Mouse (Mus musculus): ENCODE data around the gene Prlh.
A peak's percentile ranks its signal among the peaks of the same experiment; 100 is the strongest.

Prlh gene

DNA sequence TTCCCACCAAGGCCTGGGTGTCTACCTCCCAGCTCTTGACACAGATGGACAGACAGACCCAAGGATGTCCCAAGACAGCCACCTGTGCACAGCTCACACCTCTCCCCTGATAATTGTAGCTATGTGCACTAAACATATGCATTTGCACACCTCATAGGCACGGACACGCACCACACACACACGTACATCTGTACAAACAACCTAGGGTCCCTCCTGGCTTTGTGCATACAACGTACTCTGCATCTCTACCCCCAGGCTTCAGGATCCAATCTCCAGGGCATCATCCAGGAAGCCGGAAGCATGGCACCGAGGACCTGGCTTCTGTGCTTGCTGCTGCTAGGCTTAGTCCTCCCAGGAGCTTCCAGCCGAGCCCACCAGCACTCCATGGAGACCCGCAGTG is at the start of gene Prlh:
TSS of gene Prlh (plus strand) at position 301 of the 400 bp plus-strand sequence.
- DNase-seq = no peak

DNA sequence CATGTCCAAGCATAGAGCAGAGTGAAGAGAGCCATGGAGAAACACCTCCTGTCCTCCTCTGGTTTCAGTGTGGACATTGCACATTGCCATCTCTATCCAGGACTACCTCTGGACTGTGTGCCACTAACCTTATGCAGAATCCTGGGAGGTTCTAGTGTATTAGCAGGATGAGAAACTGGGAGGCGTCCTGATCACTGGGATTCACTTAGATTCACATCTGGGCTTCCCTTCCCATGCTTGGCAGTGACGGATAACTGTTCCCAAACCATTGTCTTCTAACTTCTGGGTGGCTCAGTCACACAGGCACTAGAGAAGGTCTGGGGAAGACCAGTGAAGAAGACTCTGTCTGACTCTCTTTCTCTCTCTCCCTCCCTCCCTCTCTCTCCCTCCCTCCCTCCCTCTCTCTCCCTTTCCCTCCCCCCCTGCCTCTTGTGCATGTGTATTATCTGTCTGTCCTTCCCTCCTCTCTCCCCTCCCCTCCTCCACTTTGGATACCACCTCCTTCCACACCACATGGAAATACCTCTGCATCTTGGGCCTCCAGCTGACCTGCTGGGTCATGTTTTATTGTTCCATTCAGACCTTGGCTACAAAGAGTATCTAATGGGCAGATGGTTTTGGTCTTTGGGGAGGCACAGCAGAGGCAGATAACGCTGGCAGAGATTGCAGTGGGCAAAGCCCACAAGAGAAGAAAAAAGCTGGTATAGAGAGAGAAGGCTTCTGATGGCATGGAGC is 49.5 kb upstream of the Prlh start:
- DNase-seq = no peak

GRCm38 (mm10) chr1:90903971-90904458 is 48.9 kb upstream of the Prlh start:
- DNase-seq = peak; percentile 60

- DNase-seq = no peak
Observed at GRCm38 (mm10) chr1:90904729-90905404, 48.0 kb upstream of the Prlh start.

DNA sequence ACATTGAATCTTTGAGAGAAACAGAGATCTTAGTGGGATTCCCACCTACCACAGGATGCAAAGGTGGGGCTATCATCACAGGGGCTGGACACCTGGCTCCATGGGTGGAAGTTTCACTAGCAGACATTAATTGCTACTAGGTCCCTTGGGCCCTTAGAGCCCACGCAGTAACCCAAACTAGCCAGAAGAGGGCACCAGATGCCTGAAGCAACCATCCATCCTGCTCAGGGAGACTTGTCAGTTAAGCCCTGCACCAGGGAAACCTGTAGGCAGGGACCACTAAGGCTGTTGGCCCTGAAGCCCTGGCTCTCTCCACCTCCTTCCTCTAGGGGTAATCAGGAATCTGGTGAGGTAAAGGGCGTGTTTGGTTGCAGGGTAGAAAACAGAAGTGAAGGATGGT is 46.6 kb upstream of the Prlh start:
- peak; percentile 48 for DNase-seq

DNA sequence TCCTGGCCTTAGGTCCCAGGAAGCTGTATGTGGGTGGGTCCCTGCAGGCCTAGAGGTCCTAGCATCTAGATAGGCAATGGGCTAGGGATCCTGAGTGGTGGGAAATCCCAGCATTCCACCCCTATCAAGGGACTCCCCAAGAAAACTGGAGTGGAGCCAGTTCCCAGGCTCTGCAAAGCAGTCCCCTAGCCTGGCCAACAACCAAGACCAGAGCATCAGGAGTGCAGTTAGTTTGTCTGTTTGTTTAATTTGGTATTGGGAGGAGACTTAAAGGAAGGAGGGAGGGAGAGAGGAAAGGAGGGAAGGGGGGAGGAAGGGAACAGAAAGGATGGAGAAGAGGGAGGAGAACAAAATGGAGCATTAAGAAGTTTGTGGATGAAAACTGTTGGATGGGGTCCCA is 43.7 kb upstream of the Prlh start:
- no peak for DNase-seq

- DNase-seq = no peak
Observed at GRCm38 (mm10) chr1:90909631-90910152, 43.2 kb upstream of the Prlh start.

GRCm38 (mm10) chr1:90913231-90913630 is 39.7 kb upstream of the Prlh start:
- DNase-seq = no peak

GRCm38 (mm10) chr1:90914948-90915569 is 37.8 kb upstream of the Prlh start, which contains the start of gene Mlph:
Gene Mlph, plus strand, starts transcription at chr1:90915085.
- peak; percentile 33 for DNase-seq

DNA sequence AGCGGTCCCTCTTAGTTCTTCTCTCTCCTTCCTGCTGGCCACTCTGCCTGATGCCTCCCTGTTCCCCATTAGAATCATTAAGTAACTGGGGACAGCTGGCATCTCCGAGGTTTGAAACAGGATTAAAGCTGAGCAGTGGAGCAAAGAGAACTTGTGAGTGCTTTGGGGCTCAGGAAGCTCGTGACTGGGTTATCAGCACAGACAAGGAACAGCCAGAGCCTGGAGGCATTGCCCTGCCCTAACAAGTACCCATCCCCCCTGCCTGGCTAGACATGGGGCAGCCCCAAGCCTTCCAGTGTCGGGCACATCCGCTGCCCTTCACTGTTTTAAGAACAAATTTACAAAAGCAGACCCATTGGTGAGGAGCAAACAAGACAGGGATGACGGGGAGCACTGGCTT is 35.4 kb upstream of the Prlh start:
- no peak for DNase-seq

DNA sequence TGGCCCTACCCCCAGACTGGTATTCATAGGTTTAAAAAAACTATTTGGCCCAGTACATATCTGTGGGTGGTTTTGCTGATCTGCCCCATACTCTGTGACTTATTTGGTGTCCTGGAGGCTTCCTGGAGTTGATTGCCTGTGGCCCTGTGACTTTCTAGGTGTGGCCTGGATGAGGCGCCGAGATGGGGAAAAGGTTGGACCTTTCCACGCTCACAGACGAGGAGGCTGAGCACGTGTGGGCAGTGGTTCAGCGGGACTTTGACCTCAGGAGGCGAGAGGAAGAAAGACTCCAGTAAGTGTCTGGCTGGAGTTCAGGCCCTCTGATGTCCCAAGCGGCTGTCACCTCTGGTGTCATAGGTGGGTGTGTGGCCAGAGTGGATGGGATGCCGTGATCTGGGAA is 31.2 kb upstream of the Prlh start:
- no peak for DNase-seq

GRCm38 (mm10) chr1:90926030-90926429 is 26.9 kb upstream of the Prlh start:
- DNase-seq = peak; percentile 30

DNA sequence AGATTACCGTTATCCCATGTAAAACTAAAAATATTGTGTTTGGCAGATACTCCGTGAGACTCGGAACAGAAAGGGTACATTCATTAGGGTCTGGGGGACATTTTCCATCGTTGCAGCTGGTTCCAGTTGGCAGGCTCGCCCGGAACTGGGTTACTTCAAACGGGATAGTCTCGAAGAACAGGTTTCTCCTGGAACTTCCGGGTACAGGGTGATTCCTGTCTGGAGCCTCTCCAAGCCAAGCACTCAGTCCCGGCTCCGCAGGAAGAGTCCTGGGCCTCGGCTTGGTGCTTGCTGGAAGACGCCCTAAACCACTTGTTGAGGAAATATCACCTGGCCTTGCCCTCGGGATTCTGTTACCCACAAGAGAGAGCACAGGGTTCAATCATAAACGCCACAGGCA is 25.6 kb upstream of the Prlh start:
- no peak for DNase-seq

DNA sequence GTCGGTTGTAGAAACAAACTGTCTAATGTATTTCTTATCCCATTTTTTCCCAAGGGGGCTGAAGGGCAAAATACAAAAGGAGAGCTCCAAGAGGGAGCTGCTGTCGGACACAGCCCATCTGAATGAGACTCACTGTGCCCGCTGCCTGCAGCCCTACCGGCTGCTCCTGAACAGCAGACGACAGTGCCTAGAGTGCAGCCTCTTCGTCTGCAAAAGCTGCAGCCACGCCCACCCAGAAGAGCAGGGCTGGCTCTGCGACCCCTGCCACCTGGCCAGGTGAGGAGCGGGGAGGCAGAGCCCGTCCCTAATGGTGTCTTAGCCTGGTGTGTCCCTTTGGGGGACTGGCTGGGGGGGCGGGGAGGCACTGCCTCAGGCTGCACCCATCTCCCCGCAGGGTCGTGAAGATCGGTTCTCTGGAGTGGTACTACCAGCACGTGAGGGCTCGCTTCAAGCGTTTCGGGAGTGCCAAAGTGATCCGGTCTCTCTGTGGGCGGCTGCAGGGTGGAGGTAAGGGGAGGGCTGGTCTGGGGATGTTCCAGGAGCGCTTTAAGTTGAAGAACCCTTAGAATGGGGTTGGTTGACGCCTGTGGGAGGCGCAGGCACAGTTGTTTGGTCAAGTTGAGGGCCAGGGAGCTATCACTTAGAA is 24.9 kb upstream of the Prlh start:
- no peak for DNase-seq

GRCm38 (mm10) chr1:90928575-90928934 is 24.4 kb upstream of the Prlh start:
- peak; percentile 86 for DNase-seq

DNA sequence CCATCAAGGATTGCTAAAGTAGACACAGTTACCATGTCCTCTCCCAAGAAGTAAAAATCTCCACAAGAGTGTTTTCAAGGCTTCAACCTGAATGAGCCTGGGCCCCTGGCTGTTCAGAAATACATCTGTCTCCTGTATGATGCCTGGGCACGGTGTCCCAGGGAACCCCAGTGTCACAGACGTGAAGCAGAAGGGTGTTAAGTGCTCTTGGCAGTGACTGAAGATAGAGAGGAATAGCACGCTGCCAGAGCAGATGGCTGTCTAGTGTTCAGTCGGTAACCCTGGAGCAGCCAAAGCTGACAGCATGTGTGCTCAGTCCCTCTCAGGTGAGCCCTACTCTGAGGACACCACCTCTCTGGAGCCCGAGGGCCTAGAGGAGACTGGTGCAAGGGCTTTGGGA is 19.9 kb upstream of the Prlh start:
- DNase-seq = no peak

DNA sequence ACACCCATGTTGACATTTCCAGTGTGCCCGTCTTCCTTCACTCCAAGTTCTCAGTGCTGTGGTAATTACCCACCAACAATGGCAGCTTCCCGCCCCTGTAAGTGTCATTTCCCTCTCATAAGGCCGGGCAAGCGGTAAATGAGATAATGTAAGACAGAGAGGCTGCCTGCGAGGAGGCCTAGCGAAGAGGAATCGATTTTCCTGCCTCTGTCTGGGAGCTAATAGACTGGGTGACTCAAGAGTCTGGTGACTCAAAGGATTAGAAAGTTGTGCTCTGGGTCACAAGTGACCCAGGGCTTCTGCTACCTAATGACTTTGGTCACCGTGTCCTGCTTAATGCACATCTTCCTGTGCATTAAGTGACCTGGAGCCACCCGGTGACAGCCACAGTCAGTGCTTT is 15.9 kb upstream of the Prlh start:
- DNase-seq = no peak

- no peak for DNase-seq
Observed at GRCm38 (mm10) chr1:90939980-90940379, 12.9 kb upstream of the Prlh start.

- no peak for DNase-seq
Observed at GRCm38 (mm10) chr1:90945171-90945570, 7.7 kb upstream of the Prlh start.

GRCm38 (mm10) chr1:90947252-90947651 is 5.7 kb upstream of the Prlh start:
- no peak for DNase-seq

- DNase-seq = no peak
Observed at GRCm38 (mm10) chr1:90949309-90949708, 3.6 kb upstream of the Prlh start.

- no peak for DNase-seq
Observed at GRCm38 (mm10) chr1:90951670-90952069, 1.2 kb upstream of the Prlh start.

DNA sequence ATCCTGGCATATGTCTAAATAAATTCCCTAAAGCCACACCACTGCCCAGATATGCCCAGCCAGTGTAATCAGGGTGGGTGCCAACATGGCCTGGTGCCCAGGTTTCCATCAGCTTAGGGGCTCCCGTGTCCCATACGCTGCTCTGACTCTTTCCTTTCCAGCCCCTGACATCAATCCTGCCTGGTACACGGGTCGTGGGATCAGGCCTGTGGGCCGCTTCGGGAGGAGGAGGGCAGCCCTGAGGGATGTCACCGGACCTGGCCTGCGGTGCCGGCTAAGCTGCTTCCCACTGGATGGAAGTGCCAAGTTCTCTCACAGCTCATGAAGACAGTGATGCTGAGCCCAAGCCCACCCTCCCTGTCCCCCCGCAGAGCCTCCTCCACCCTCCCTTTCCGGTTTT is 780 bp downstream of the Prlh start:
- no peak for DNase-seq
